Mouse (Mus musculus): ENCODE measurements around the gene Dab2ip. TPM values are rescaled to one million over a fixed set of nuclear protein-coding genes. Genes with fewer than 3 reads are reported as not detected.

The Dab2ip gene
- polyA plus RNA-seq, 1 experiment from 2014 or later, result 9.1 TPM

- WGBS (ENCODE audit: insufficient replicate concordance), result 53% methylated on average over 2 of the region's 2 CpGs
- no peaks in the 10 kb centered on the region for H3K36me3 ChIP-seq (replicated peaks; ENCODE audit: insufficient read depth, low read length)
- no peaks in the 10 kb centered on the region for H3K27me3 ChIP-seq (ENCODE audit: insufficient read depth, low read length)
- no peak for TF ChIP-seq EP300 (IDR thresholded peaks at IDR 0.05; ENCODE audit: low read depth)
- no peak for TF ChIP-seq CTCF (IDR thresholded peaks at IDR 0.05; ENCODE audit: low read depth)
- H3K4me2 ChIP-seq (ENCODE audit: low read depth, low read length), result no peak overlapping the region
- no peak for ATAC-seq
- no peak overlapping the region for H3K9ac ChIP-seq (replicated peaks)
- peaks cover 21% of the 10 kb centered on the region for H3K4me1 ChIP-seq (ENCODE audit: insufficient read depth)
- no peak for DNase-seq
- H3K4me3 ChIP-seq (ENCODE audit: low read depth, low read length), result no peak overlapping the region
- H3K27ac ChIP-seq (ENCODE audit: low read depth), result no peak overlapping the region
- no peaks in the 10 kb centered on the region for H3K9me3 ChIP-seq (ENCODE audit: low read length)
These were observed 63.1 kb downstream of the Dab2ip start for GRCm38 (mm10) chr2:35621225-35621519.

- H3K36me3 ChIP-seq (replicated peaks; ENCODE audit: insufficient read depth, low read length), result no peaks in the 10 kb centered on the region
- WGBS (ENCODE audit: insufficient replicate concordance), result 1% methylated on average over 29 of the region's 41 CpGs
- peak; percentile 61 for DNase-seq
- no peaks in the 10 kb centered on the region for H3K27me3 ChIP-seq (ENCODE audit: insufficient read depth, low read length)
- TF ChIP-seq EP300 (IDR thresholded peaks at IDR 0.05; ENCODE audit: low read depth) (no peak), CTCF (IDR thresholded peaks at IDR 0.05; ENCODE audit: low read depth) (no peak)
- H3K4me3 ChIP-seq (ENCODE audit: low read depth, low read length), result peak overlapping the region; percentile 54
- peak overlapping the region; percentile 69 for H3K4me2 ChIP-seq (ENCODE audit: low read depth, low read length)
- no peak overlapping the region for H3K27ac ChIP-seq (ENCODE audit: low read depth)
- H3K9ac ChIP-seq (replicated peaks), result peak overlapping the region; percentile 59
- no peaks in the 10 kb centered on the region for H3K9me3 ChIP-seq (ENCODE audit: low read length)
- peaks cover 16% of the 10 kb centered on the region for H3K4me1 ChIP-seq (ENCODE audit: insufficient read depth)
- ATAC-seq, result peak; percentile 35
These were observed 63.7 kb downstream of the Dab2ip start for GRCm38 (mm10) chr2:35621796-35622195.

GRCm38 (mm10) chr2:35622261-35623103 is 64.4 kb downstream of the Dab2ip start:
- no peak for DNase-seq

GRCm38 (mm10) chr2:35623104-35623377 is 65.0 kb downstream of the Dab2ip start:
- Histone ChIP-seq H3K27ac (ENCODE audit: low read depth) (no peak overlapping the region), H3K27me3 (ENCODE audit: insufficient read depth, low read length) (no peaks in the 10 kb centered on the region), H3K9ac (replicated peaks) (no peak overlapping the region), H3K9me3 (ENCODE audit: low read length) (no peaks in the 10 kb centered on the region), H3K4me2 (ENCODE audit: low read depth, low read length) (peak overlapping the region; percentile 69), H3K4me1 (ENCODE audit: insufficient read depth) (peaks cover 8% of the 10 kb centered on the region; the same call in 1 of the 2 replicates), H3K4me3 (ENCODE audit: low read depth, low read length) (no peak overlapping the region), H3K36me3 (replicated peaks; ENCODE audit: insufficient read depth, low read length) (no peaks in the 10 kb centered on the region)
- 31% methylated on average over 4 of the region's 4 CpGs for WGBS (ENCODE audit: insufficient replicate concordance)
- ATAC-seq, result no peak
- TF ChIP-seq EP300 (IDR thresholded peaks at IDR 0.05; ENCODE audit: low read depth) (no peak), CTCF (IDR thresholded peaks at IDR 0.05; ENCODE audit: low read depth) (no peak)
- DNase-seq, result no peak

More at GRCm38 (mm10) chr2:35622261-35623103, 64.4 kb downstream of the Dab2ip start:
- TF ChIP-seq EP300 (IDR thresholded peaks at IDR 0.05; ENCODE audit: low read depth), result no peak
- TF ChIP-seq CTCF (IDR thresholded peaks at IDR 0.05; ENCODE audit: low read depth), result no peak
- 9% methylated on average over 20 of the region's 20 CpGs for WGBS (ENCODE audit: insufficient replicate concordance)
- Histone ChIP-seq H3K9ac (replicated peaks) (peak overlapping the region; percentile 59), H3K4me2 (ENCODE audit: low read depth, low read length) (peak overlapping the region; percentile 69), H3K9me3 (ENCODE audit: low read length) (no peaks in the 10 kb centered on the region), H3K27ac (ENCODE audit: low read depth) (no peak overlapping the region), H3K27me3 (ENCODE audit: insufficient read depth, low read length) (no peaks in the 10 kb centered on the region), H3K4me3 (ENCODE audit: low read depth, low read length) (peak overlapping the region; percentile 54), H3K36me3 (replicated peaks; ENCODE audit: insufficient read depth, low read length) (no peaks in the 10 kb centered on the region), H3K4me1 (ENCODE audit: insufficient read depth) (peaks cover 12% of the 10 kb centered on the region)
- ATAC-seq, result no peak

GRCm38 (mm10) chr2:35623431-35624148 is 65.5 kb downstream of the Dab2ip start:
- no peak overlapping the region; the same call in 1 of the 2 replicates for H3K9ac ChIP-seq (replicated peaks)
- peaks cover 8% of the 10 kb centered on the region; the same call in 1 of the 2 replicates for H3K4me1 ChIP-seq (ENCODE audit: insufficient read depth)
- ATAC-seq (no peak), DNase-seq (no peak)
- H3K4me2 ChIP-seq (ENCODE audit: low read depth, low read length), result 0 out of 2 replicates have a peak overlapping the region, but pooled peaks have one; percentile 69
- H3K27ac ChIP-seq (ENCODE audit: low read depth), result no peak overlapping the region
- no peaks in the 10 kb centered on the region for H3K9me3 ChIP-seq (ENCODE audit: low read length)
- no peak for TF ChIP-seq EP300 (IDR thresholded peaks at IDR 0.05; ENCODE audit: low read depth)
- no peak for TF ChIP-seq CTCF (IDR thresholded peaks at IDR 0.05; ENCODE audit: low read depth)
- no peak overlapping the region for H3K4me3 ChIP-seq (ENCODE audit: low read depth, low read length)
- no peaks in the 10 kb centered on the region for H3K27me3 ChIP-seq (ENCODE audit: insufficient read depth, low read length)
- H3K36me3 ChIP-seq (replicated peaks; ENCODE audit: insufficient read depth, low read length), result no peaks in the 10 kb centered on the region
- 67% methylated on average over 12 of the region's 12 CpGs for WGBS (ENCODE audit: insufficient replicate concordance)

GRCm38 (mm10) chr2:35624380-35625006 is 66.4 kb downstream of the Dab2ip start:
- H3K9ac ChIP-seq (replicated peaks), result no peak overlapping the region
- 62% methylated on average over 5 of the region's 5 CpGs for WGBS (ENCODE audit: insufficient replicate concordance)
- H3K27ac ChIP-seq (ENCODE audit: low read depth), result no peak overlapping the region
- H3K4me1 ChIP-seq (ENCODE audit: insufficient read depth), result peaks cover 8% of the 10 kb centered on the region; the same call in 1 of the 2 replicates
- no peaks in the 10 kb centered on the region for H3K36me3 ChIP-seq (replicated peaks; ENCODE audit: insufficient read depth, low read length)
- no peaks in the 10 kb centered on the region for H3K27me3 ChIP-seq (ENCODE audit: insufficient read depth, low read length)
- TF ChIP-seq CTCF (IDR thresholded peaks at IDR 0.05; ENCODE audit: low read depth), result peak; percentile 7; the same call in 1 of the 2 replicates
- TF ChIP-seq EP300 (IDR thresholded peaks at IDR 0.05; ENCODE audit: low read depth), result no peak
- ATAC-seq, result no peak
- DNase-seq, result no peak
- no peak overlapping the region for H3K4me3 ChIP-seq (ENCODE audit: low read depth, low read length)
- H3K9me3 ChIP-seq (ENCODE audit: low read length), result no peaks in the 10 kb centered on the region
- H3K4me2 ChIP-seq (ENCODE audit: low read depth, low read length), result no peak overlapping the region
